Mouse (Mus musculus) embryonic stem cell, embryonic (primary cell): ENCODE measurements around the gene Cd244a.

Experiments used
- CTCF ChIA-PET, 4 experiments: fragments of 300-600 bp in 2 of 4; fragments of 350-600 bp in 2 of 4; sonication (Branson Sonifier 250); formaldehyde crosslinking; loops; one replicate each; lab custom pipeline; 2022; ENCODE audit warnings: inconsistent platforms in 2 of 4; lab: Charles Lee
- POLR2A ChIA-PET, 4 experiments: fragments of 300-600 bp in 2 of 4; fragments of 350-600 bp in 2 of 4; sonication (Branson Sonifier 250); formaldehyde crosslinking; loops; one replicate each; lab custom pipeline; 2022; ENCODE audit warnings: antibody characterized with exemption in 4 of 4, inconsistent platforms in 1 of 4; lab: Charles Lee

Cd244a gene

DNA sequence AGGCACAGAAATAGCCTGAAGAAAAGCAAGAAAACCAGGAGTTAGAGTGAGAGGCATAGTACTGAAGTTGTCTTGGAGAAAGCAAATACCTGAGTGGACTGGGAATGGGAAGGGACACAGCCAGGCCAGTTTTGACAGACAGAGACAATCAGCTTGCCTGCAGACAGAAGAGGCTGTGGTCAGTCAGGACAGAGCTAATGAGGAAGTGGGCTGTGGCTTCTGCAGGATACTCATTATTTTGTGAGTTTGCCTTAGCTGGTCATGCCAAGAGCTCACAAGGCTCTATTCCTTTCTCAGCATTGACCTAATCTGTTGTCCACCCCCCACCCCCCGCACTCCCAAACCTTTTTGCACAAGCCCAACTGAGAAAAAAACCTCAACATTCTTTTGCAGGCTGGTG, 2.2 kb downstream of the Cd244a start:
- CTCF ChIA-PET = interaction anchor here in 3 of 4 experiments (0.5 to 1.1 kb wide), 10 partner anchors 9 to 1140 kb away, joined by 3 to 5 read pairs (median 4); partner anchors contain the start of gene Itln1 (in 1 of the 3)
- POLR2A ChIA-PET = interaction anchor here in 3 of 4 experiments (0.6 to 6.5 kb wide), 7 partner anchors 9 to 60 kb away, joined by 3 to 68 read pairs (median 4); partner anchors contain the start of gene Alyref2 (in 2 of the 3)

DNA sequence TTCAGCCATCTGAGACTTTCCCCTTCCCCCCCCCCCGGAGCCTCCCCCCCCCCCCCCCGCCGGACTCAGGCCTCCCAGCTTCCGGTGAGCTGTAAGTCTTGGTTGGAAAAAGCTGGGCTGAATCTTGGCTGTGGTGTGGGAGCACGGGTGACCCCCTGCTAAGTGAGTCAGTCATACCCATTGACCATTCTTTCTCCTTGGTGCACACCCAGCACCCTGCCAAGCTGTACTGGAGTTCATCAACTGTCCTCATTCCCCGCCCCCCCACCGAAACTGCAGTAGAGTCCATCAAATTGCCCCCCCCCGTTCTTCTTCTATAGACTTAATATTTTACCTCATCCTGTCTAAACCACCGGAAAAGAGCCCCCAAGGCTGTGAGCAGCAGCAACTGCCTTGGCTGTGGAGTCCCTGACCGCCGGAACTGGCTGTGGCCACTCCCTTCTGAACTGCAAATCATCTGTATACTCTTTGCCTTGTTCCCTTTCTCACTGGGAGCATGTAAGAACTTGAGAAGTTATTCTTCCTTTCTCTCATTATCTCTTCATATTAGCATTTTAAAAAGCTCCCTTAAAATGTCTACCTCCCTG, 2.7 kb downstream of the Cd244a start:
- POLR2A ChIA-PET = interaction anchor here in 3 of 4 experiments (0.6 to 6.5 kb wide), 8 partner anchors 9 to 60 kb away, joined by 3 to 68 read pairs (median 4); partner anchors contain the start of gene Alyref2 (in 2 of the 3)
- CTCF ChIA-PET = interaction anchor here in 3 of 4 experiments (0.5 to 8.4 kb wide), 11 partner anchors 9 to 257 kb away, joined by 3 to 85 read pairs (median 4); partner anchors contain the start of gene Itln1 (in 2 of the 3)

DNA sequence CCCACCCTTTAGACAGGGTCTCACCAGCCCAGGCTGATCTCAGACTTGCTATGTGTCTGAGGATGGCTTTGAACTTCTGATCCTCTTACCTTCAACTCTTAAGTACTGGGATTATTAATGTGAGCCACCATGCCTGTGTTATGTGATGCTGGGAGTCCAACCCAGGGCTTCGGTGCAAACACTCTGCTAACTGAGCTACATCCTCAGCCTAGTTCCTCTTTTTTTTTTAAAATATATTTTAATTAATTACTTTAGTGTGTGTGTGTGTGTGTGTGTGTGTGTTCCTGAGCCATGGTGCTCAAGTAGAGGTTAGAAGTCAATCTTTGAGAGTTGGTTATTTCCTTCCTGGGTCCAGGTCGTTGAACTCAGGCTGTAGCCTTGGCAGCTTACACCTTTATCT, 4.0 kb downstream of the Cd244a start:
- ChIA-PET POLR2A (interaction anchor here in 2 of 4 experiments (1.1 to 6.5 kb wide), 3 partner anchors 12 to 60 kb away, joined by 3 to 68 read pairs (median 45); partner anchors contain the start of gene Alyref2 (in 2 of the 2)), CTCF (interaction anchor here in 3 of 4 experiments (0.6 to 8.4 kb wide), 10 partner anchors 8 to 241 kb away, joined by 3 to 101 read pairs (median 4); partner anchors contain the start of gene Itln1 (in 1 of the 3))

DNA sequence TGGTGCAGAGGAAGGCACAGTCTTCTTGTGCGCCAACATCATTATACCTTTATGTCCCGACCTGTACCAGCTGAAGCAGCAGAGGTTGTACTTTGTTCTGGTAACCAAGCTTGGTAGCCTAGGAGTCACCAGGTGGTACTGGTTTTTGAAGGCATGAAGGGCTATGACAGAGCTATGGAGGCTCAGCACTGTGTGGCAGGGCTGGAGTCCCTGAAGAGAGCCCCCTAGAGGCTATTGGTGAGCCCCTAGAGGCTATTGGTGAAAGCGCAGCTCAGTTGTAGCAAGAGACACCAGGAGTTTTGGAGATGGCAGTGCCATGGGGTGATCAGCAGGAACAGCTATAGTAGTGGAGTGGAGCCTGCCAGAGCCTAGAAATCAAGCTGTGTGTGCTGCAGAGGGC, 5.3 kb downstream of the Cd244a start:
- ChIA-PET POLR2A (interaction anchor here (0.9 to 6.5 kb wide), 10 partner anchors 10 to 203 kb away, joined by 3 to 68 read pairs (median 4); partner anchors contain the start of genes Alyref2 (in 2 of the 4), Itln1 (in 1 of the 4) and Klhdc9 (in 1 of the 4)), CTCF (interaction anchor here (0.6 to 8.4 kb wide), 92 partner anchors 8 to 1137 kb away, joined by 3 to 101 read pairs (median 4); partner anchors contain the start of genes Alyref2 (in 2 of the 4), Itln1 (in 2 of the 4), Klhdc9 (in 2 of the 4) and Tomm40l (in 1 of the 4))

GRCm38 (mm10) chr1:171565888-171566287, 6.9 kb downstream of the Cd244a start:
- CTCF ChIA-PET = interaction anchor here in 3 of 4 experiments (0.6 to 8.4 kb wide), 31 partner anchors 10 to 710 kb away, joined by 3 to 101 read pairs (median 4); partner anchors contain the start of genes Itln1 (in 2 of the 3), Alyref2 (in 1 of the 3) and Klhdc9 (in 1 of the 3)
- POLR2A ChIA-PET = interaction anchor here in 3 of 4 experiments (0.6 to 6.5 kb wide), 7 partner anchors 45 to 327 kb away, joined by 3 to 68 read pairs (median 3); partner anchors contain the start of gene Alyref2 (in 3 of the 3)

DNA sequence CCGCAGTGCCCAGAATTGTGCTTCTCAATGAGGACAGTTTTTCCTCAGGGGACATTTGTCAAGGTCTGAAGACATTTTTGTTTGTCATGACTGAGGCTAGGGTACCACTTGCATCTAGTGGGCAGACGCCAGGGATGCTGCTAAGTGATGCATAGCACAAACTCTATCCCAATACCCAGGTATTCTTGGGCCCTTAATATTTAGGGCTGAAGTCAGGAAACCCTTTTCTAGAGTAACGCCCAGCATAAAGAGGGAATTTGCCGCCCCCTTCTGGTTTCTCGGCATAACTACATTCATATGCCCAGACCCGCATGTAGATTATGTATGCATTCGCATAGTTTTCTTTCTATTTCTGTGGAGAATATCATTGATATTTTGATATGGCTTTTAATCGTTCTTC, 7.8 kb downstream of the Cd244a start:
- POLR2A ChIA-PET = interaction anchor here (0.6 to 6.5 kb wide), 6 partner anchors 62 to 328 kb away, joined by 3 to 68 read pairs (median 4); partner anchors contain the start of gene Alyref2 (in 4 of the 4)
- CTCF ChIA-PET = interaction anchor here in 3 of 4 experiments (0.7 to 8.4 kb wide), 17 partner anchors 9 to 1244 kb away, joined by 3 to 101 read pairs (median 11); partner anchors contain the start of genes Itln1 (in 2 of the 3), Alyref2 (in 1 of the 3) and Klhdc9 (in 1 of the 3)

DNA sequence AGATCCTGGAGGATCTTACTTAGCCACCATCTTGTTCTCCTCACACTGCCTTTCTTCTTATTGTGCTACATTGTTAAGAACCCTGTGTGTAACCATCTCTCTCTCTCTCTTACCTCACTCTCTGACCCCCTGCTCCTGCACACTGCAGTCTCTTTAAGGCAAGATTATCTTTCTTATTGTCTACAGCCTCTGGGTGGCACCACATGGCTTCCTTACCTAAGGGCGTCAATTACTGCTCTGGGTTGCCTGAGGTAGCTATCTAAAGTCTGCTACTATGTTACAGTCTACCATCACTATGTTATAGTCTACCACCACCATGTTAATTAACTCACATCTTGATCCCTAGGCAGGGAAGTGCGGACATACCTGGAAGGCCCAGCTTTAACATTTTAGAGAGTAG, 9.4 kb downstream of the Cd244a start:
- ChIA-PET POLR2A (interaction anchor here in 2 of 4 experiments (1.1 to 1.6 kb wide), 4 partner anchors 12 to 67 kb away, joined by 3 to 5 read pairs (median 4); no protein-coding TSS in a partner anchor), CTCF (interaction anchor here in 2 of 4 experiments (0.6 to 8.4 kb wide), 14 partner anchors 13 to 247 kb away, joined by 3 to 85 read pairs (median 3); no protein-coding TSS in a partner anchor)

- ChIA-PET CTCF (interaction anchor here in 2 of 4 experiments (1.1 to 5.5 kb wide), 3 partner anchors 12 to 13 kb away, joined by 3 to 45 read pairs (median 5); no protein-coding TSS in a partner anchor), POLR2A (interaction anchor here in 1 of 4 experiments (0.9 kb wide), 1 partner anchor 42 kb away, joined by 3 read pairs; the partner anchor contains the start of gene Itln1)
Observed at GRCm38 (mm10) chr1:171577168-171577567, 18.2 kb downstream of the Cd244a start.

- POLR2A ChIA-PET = no interaction called here
- CTCF ChIA-PET = no interaction called here
Observed at GRCm38 (mm10) chr1:171584584-171584983, 25.6 kb downstream of the Cd244a start.

DNA sequence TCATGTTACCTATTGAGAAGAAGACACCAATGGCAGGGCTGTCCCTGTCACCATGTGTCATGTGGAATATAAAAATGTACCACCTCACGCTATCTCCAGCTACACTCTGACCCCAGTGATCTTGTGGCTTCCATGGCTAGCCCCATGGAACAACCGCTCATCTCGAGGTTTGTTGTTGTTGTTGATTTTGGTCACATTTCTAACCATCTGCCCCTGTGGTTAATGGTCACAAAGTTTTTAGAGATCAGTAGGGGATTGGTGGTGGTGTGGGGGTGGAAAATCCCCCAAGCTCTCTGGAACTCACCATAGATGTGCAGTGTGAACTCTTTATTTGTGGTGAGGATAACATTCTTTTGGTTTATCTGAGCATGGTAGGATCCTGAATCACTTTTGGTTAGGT, 45.7 kb downstream of the Cd244a start:
- ChIA-PET POLR2A (no interaction called here), CTCF (no interaction called here)

- POLR2A ChIA-PET = interaction anchor here in 1 of 4 experiments (0.8 kb wide), 1 partner anchor 112 kb away, joined by 4 read pairs; no protein-coding TSS in a partner anchor
- CTCF ChIA-PET = no interaction called here
Observed at GRCm38 (mm10) chr1:171606656-171607055, 47.7 kb downstream of the Cd244a start.

GRCm38 (mm10) chr1:171607176-171607575, 48.2 kb downstream of the Cd244a start, which contains the start of gene Ly9:
Gene Ly9 (minus strand): TSS chr1:171607410.
- ChIA-PET CTCF (no interaction called here), POLR2A (interaction anchor here in 1 of 4 experiments (0.6 kb wide), 1 partner anchor 10 kb away, joined by 3 read pairs; no protein-coding TSS in a partner anchor)

DNA sequence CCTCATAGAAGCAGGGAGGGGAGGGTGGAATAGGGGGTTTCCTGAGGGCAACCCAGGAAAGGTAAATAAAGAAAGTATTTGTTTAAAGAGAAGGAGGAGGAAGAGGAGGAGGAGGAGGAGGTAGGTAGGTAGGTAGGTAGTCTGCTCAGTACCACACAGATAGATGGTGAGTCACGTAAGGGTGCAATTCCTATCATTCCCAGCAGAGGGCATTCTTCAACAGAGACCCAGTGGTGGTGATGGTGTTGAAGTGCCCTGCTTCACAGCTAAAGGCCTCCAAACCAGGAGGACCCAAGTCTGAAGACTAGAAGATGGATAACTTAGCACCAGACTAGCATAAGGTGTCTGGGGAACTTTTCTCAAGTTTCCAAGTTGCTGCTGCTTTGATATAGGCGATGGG, 51.0 kb downstream of the Cd244a start:
- POLR2A ChIA-PET = interaction anchor here in 1 of 4 experiments (0.9 to 1.2 kb wide), 2 partner anchors 44 to 109 kb away, joined by 3 to 4 read pairs; no protein-coding TSS in a partner anchor
- CTCF ChIA-PET = interaction anchor here (0.6 to 4.5 kb wide), 27 partner anchors 11 to 715 kb away, joined by 3 to 85 read pairs (median 3); no protein-coding TSS in a partner anchor

DNA sequence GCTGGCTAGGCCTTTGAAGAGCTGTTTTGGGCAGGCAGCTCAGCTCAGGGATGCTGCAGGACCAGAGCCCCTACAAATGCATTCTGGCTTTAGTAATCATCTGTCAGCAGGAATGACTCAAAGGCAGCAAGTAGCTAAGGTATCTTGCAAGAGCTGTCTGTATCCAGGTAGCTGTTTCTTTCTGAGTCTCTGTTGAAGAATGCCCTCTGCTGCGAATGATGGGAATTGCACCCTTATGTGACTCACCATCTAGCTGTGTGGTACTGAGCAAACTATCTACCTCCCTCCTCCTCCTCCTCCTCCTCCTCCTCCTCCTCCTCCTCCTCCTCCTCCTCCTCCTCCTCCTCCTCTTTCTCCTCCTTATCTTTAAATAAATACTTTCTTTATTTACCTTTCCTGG, 51.8 kb downstream of the Cd244a start:
- POLR2A ChIA-PET = interaction anchor here in 2 of 4 experiments (0.6 to 1.2 kb wide), 9 partner anchors 41 to 163 kb away, joined by 3 to 9 read pairs (median 4); partner anchors contain the start of gene Alyref2 (in 1 of the 2)

DNA sequence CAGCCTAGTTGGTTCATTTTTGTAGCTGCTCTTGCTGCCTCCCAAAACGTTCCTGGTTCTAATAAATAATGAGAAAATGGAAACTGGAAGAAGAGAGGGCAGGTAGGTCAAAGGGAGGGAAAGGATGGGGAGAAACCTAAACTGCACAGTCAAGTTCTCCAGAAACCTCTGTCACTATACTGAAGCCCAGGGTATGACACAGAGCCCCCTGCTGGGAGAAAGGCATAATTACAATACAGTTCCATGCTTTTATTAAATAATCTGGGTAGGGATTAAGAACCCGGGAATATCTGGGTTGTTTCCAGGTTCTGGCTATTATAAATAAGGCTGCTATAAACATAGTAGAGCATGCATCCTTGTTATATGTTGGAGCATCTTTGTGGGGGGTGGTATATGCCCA, 55.0 kb downstream of the Cd244a start:
- CTCF ChIA-PET = interaction anchor here in 3 of 4 experiments (1.4 to 1.5 kb wide), 3 partner anchors 12 to 50 kb away, joined by 3 to 4 read pairs (median 4); no protein-coding TSS in a partner anchor
- POLR2A ChIA-PET = no interaction called here

More for the DNA sequence above, 51.8 kb downstream of the Cd244a start:
- CTCF ChIA-PET = interaction anchor here (0.5 to 4.5 kb wide), 58 partner anchors 11 to 1007 kb away, joined by 3 to 85 read pairs (median 4); partner anchors contain the start of genes Cd244a (in 2 of the 4) and Alyref2 (in 1 of the 4)

DNA sequence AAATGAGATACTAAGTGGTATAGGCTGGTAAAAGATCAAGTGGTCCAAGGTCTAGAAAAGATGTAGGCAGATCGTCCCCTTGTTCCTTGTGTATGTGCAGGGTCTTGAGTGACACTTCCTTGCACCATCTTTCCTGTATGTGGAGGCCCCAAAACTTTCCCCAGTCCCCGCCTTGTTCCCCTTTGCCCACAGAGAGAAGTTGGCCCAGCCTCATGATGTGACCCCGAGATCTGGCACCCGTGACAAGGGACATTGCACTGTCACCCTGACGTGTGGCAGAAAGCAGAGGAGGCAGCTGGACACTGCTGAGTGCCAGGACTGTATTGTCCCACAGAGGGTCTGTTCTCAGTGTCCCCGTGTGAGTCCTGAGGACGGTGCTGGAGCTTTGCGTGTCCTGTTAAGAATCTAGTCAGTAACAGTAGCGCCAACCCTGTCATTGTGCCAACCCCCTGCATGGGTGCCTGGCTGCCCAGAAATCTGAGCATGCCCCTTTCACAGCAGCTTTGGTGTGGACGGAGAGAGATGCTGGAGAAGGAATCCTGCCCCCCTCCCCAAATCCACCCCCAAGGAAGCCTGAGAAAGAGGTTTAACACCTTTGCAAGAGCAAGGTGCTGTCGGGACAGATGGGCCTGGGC, 58.0 kb downstream of the Cd244a start:
- ChIA-PET CTCF (interaction anchor here in 1 of 4 experiments (1.1 kb wide), 1 partner anchor 82 kb away, joined by 3 read pairs; no protein-coding TSS in a partner anchor), POLR2A (interaction anchor here in 1 of 4 experiments (0.5 kb wide), 1 partner anchor 10 kb away, joined by 3 read pairs; the partner anchor contains the start of gene Ly9)

DNA sequence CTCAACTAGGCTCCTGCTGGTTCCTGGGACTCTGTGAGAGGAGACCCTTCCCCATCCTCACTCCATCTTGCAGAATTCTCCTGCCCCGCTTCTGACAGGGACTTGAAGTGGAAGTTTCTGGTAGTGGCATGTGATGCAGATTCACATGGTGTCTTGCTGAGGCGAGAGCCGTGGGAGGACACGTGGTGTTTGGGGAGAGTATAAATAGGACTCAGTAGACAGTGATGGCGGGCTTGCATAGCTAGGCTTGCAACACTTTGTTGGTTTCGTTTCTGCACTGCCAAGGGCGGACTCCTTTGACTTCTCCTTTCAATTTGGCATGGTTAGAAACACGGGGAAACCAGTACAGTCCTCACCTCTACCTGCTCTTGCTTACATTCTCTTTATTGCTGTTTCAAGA, 60.0 kb downstream of the Cd244a start:
- CTCF ChIA-PET = no interaction called here
- POLR2A ChIA-PET = no interaction called here
